Mouse (Mus musculus) liver (tissue): ENCODE data around the gene Klhl26.
A peak's percentile ranks its signal among the peaks of the same experiment; 100 is the strongest.

Experiments
- DNase-seq: peaks from one replicate; pipeline ENCODE4 v3.0.0-alpha.2; 2020; ENCODE audit warnings: mixed read lengths

Gene Klhl26

DNA sequence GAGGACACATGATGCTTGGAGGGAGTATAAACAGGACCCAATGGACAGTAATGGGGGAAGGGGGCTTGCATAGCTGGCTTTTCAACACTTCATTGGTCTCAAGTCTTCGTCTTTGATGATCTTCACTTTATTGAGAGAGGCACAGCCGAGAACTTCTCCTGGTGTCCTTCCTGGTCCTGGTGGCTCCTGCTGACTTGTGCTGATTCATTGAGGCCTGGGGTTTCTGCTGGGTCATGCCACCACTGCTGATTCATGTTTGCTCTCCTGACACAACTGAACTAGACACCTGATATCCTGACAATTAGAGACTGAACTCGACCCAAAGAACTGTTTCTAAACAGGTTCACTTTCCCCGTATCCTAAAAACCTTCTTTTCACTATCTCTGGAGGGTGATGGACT is 33.4 kb downstream of the Klhl26 start:
- peak; percentile 83 for DNase-seq

DNA sequence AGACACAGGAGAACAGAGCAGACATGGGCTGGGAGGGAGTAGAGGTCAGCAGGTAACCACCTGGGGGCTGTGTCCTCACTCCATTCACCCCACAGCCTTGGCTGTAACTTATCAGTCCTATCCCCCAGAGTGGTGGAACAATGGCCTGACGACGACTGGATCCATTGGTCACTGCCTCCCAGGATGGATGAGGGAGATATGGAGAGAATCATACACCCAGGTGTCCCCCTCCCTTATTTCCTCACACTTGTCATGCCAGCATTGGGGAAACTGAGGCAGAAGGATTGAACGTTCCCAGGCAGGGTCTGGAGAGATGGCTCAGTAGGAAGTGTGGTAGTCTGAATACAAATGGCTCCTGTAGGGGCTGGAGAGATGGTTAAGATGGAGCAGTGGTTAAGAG is 35.2 kb downstream of the Klhl26 start:
- no peak for DNase-seq

DNA sequence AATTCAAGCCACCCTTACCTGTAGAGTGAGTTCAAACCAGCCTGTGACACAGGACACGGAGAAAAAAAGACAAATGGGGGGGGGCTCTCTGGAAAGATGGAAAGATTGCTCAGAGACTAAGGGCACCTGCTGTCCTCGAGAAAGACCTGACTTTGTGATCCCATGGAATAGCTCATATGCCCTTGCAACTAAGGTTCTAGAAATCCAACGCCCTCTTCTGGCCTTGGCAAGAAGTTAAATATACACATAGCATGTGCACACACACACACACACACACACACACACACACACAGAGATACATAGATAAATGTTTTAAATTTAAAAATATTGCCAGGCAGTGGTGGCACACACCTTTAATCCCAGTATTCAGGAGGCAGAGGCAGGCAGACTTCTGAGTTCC is 36.5 kb downstream of the Klhl26 start:
- DNase-seq = no peak

DNA sequence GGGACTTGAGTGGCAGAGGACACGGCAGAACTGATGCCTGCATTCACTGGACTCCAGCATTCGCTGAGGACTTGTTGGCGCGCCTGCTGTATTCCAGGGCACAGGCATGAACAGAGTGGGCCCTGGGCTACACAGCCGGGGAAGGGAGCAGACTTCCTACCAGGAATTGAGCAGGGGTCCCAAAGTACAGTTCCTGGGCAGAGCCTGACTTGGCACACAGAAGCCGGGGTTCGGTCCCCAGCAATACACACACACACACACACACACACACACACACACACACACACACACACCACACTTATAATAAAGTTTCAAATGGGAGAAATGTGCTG is 37.0 kb downstream of the Klhl26 start:
- DNase-seq = no peak

DNA sequence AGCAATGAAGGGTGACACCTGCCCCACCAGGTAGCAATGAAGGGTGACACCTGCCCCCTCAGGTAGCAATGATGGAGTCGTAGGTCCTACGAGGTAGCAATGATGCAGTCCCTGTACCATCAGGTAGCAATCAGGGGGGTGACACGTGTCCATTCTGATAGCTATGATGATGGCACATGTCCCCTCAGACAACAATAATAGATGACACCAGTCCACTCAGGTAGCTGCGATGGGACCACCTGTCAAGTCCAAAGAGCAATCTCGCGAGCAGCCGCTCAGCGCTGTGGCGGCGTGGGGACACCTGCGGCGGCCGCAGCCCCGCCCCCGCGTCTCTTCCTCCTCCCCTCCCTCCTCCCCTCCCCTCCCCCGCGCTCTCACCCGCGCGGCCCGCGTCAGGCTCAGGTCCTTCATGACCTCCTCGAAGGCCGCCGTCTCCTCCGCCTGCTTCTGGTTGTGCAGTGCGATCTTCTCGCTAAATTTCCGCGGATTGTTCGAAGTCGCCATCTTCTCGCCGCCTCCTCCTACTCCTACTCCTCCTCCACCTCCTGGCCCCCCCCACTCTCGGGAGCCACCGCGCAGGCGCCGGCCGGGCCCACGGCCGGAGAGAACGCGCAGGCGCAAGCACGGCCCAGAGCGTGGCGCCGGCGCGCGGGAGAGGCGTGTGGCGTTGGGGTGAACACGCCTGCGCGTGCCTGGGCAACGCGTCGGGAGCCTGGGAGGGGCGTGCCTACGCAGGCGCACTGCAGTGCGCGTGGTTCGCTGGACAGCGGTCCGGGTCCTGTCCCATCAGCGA is 37.5 kb downstream of the Klhl26 start, which contains the start of gene Crtc1:
TSS of gene Crtc1 (minus strand) at position 525 of the 793 bp plus-strand sequence.
- DNase-seq = peak; percentile 97

DNA sequence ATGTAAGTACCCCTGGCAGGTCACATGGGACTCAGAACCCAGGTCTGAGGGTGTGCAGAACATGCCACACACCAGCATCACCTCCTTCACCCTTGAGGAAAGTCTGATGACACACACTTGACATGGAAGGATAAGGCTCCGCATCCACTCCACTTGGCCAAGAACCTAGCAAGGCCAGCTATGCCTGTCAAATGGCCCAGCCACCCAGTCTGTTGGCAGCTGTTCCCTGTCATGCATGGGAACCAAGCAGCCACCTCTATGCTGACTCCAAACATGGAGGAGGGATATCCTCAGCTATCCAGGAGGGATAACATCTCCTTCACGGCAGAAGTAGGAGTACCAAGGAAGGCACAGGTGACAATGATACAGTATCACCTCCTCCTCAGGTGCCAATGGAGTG is 38.3 kb downstream of the Klhl26 start:
- no peak for DNase-seq

DNA sequence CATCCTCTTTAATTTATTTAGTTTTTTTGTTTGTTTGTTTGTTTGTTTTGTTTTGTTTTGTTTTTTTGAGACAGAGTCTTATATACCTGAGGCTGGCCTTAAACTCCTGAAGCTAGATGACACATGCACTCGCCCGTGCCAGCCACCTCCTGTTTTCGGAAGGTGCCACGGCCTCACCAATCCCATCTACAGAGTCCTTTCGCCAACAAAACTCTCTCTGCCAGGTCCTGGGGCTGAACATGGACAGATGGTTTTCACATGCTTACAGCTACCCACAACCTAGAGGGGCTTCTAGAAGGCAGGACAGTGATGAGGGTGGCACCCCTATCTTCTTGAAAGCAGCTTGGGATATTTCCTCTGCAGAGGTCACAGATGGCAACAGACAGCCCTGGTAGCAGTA is 41.6 kb downstream of the Klhl26 start:
- no peak for DNase-seq

DNA sequence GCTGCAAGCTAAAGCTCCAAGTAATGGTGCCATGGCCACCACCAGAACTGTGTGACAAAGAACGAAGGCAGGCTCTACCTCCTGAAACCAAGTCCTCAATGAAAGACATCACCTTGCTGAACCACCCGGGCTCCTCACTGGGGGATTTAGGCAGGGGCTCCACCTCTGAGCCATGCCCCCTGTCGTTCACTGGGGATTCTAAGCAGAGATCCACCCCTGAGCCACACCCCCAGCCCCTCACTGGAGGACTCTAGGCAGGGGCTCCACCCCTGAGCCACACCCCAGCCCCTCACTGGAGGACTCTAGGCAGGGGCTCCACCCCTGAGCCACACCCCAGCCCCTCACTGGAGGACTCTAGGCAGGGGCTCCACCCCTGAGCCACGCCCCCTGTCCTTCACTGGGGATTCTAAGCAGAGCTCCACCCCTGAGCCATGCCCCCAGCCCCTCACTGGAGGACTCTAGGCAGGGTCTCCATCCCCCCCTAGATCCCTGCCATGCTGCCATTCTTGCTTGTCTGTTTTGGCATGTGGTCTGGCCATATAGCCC is 43.7 kb downstream of the Klhl26 start:
- peak; percentile 68 for DNase-seq

DNA sequence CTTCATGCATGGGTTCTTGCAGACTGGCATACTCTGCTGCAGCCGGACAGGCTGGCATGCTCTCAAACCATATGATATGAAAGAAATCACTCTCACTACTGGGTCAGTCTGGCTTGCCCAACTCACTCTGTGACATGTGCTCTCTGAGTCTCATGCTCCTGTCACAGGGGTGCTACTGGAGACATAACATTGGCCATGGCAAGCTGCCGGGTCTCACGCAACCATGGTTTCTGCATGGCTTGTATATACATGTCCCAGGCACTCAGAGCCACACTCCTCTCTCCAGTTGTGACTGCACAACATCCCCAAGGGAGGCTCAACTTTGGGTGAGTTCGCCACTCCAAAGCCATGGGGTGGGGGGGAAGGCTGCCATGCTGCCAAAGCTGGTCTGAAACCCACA is 45.6 kb downstream of the Klhl26 start:
- DNase-seq = no peak

DNA sequence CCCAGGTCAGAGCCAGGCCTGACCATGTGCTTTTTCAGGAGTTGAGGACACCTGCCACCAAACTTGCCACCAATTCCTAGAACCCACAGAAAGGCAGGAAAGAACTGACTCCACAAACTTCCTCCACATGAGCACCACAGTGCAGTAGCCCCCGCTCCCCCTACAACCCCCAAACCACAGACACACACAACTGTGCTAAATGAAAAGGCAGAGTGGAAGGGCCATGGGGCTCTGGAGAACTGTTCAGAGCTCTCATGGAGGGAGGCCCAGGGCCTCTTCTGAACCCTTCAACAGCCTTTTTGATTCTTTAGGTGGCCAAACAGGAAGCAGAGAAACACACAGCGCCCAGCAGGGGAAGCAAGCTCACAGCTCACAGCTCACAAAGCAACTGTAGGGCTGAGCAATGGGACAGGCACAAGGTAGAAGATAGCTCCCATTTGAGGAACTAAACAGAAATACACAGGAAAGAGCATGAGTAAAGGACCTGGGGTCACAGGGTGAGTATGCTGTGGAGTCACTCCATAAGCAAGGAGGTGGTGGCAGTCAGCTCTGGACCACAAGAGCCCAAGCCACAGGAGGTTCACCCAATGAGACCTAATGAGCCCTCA is 50.4 kb downstream of the Klhl26 start:
- DNase-seq = no peak

DNA sequence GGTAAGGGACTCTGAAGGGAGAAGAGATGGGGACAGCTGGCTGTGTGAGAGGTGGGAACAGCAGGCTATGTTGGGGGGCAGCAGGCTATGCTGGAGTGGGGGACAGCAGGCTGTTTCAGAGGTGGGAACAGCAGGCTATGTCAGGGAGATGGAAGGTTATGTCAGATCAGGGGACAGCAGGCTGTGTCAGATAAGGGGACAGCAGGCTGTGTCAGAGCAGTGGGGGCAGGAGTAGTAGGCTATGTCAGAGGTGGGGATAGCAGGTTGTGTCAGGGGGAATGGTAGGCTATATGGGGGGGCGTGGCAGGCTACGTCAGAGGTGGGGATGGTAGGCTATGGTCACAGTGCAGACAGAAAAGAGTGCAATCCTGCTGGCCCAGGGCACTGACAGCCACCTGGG is 54.0 kb downstream of the Klhl26 start:
- peak; percentile 65 for DNase-seq

DNA sequence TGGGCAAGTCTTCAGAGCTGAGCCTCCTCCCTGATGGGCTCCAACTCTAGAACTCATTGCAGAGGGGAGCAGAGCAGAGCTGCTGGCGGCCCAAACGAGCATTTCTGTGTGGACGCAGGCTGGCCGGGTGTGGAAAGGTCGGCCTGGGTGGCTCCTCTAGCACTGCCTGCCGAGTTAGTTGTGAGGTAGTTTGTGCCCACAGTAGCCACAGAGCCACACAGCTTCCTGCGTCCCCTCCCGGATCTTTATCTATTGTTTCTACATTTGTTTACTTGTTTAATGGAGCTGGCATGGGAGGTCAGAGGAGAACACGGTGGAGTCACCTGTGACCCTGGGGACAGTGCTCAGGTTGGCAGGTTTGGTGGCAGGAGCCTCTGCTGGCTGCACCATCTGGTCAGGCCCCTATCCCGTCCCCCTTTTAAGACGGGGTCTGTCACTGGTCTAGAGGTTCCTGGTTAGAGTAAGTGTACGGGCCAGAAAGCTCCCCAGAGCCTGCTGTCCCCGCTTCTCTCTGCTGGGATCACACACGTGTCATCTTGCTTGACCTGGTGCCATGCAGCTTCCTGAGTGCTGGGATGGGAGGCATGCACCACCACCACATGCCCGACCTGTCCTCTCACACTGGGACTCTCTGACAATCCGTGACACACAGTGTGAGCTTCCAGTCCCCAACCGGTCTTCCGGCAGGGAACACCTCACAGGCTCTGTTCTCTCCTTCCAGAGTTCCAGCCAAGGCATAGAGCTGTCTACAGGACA is 55.2 kb downstream of the Klhl26 start:
- no peak for DNase-seq

DNA sequence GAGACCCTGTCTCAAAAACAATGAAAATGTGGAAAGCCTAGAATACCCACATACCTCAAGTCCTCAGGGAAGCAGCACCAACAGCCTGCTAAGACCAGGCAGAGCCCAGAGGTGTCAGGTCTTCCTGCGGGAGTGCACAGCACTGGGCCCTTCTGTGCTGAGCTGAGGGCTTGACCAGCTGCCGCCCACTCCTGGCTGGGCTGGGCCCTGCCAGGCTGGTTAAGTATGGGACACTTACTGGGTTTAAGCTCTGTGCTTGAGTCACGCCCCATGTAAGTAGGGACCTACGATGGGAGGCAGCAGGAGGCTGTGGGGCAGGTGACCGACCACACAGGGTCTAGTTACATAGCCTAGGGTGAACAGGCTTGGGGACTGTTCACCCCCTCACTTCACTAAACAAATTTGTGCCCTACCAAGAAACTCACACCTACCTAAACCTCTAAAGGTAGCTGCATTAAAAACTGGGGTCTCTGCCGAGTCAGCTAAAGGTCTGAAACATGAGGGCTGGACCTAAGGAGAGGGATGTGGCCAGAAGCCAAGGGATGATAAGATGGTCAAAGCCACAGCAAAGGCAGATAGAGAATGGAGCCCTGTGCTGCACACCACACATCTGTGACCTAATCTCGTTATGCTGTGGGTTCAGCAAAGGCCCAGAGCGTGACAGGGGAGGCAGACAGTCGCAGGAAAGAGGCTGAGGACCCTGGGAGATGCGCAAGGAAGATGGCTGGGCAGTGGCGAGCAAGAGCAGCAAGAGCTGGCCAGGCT is 56.7 kb downstream of the Klhl26 start:
- DNase-seq = no peak

DNA sequence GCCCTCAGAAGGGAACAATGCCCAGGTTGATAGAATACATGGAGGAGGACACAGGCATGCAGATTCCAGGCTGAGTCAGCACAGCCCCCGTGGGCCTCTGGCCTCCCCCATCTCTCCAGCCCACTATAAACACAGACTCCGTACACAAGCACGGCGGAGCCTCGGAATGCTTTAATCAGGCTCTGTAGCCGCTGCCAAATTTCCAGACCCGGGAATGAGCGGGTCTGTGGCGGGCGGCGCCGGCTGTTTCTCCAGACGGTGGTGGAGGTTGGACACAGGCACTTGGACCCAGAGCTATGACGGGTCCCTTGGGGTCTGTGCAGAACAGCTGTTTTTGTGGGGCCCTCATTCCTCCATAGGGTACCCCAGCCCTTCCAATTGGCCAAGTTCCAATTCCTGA is 57.8 kb downstream of the Klhl26 start:
- no peak for DNase-seq

DNA sequence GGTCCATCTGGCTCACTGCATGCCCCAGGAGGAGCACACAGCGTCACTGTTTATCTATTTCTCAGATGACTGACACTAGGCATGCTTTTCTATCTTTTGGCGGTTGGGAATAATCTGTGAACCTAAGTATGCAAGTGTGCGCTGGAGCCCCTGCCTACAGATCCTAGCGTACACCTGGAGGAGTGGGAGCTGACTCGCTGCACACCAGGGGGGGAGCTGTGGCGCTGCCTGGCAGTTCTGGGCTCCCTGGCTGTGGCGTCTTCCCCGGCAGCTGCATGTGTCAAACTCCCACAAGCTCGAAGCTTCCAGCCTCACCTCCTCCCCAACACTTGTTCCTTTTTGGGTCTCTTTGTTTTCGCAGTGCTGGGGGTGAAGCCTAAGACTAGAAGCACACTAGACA is 58.9 kb downstream of the Klhl26 start:
- DNase-seq = no peak

DNA sequence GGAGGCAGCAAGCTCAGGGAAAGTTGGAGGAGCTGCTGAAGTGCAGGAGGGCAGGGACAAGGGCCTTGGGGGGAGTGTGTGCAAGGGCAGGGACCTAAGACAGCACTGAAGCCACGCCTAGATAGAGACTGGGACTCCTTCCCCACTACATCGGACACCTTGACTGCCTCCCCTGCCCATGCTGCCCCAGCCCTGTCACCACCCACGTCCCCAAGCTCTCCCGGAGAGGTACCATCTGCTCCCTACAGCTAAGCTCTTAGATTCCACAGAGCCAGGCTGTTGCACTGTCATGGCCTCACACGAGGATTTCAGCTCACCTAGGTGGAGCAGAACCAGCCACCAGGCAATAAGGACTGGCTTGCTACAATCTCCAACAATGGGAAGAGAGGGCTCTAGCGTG is 59.8 kb downstream of the Klhl26 start:
- no peak for DNase-seq

DNA sequence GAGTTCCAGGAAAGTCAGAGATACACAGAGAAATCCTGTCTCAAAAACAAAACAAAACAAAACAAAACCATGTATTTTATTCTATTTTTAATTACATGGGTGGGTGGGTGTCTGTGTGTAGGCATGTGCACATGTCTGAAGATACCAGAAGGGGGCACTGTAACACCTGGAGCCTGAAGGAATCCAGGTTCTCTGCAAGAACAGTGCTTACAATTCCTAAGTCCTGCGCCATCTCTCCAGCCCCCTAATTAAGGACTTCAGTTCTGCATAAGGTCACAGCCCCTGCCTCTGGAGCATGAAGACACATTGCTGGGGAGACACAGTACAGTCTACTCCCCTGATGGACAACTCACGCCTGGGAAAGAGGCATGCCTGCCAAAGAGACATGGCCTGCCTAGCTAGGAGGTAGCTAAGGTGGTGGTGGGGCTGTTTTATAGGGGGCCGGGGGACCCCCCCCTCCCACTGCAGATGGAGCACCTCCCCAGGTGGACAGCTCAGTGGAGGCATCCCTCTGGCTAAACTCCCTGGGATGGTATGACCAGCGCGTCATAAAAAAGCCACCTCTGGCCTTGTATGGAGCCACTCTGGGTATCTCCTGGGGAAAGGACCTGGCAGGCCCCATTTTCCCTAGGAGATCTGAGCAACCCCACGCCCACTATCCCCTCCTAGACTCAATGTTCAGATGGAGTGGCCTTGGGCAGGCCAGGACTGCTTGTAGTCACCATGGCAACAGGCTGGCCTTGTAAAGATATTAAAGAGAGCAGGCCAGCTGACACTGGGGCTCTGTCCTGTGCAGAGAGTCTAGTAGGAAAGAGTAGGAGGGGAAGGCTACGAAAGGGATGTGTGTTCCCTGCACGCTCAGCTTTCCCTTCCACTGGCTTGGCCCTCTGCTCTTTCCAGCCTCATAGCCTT is 61.0 kb downstream of the Klhl26 start:
- DNase-seq = peak; percentile 64

DNA sequence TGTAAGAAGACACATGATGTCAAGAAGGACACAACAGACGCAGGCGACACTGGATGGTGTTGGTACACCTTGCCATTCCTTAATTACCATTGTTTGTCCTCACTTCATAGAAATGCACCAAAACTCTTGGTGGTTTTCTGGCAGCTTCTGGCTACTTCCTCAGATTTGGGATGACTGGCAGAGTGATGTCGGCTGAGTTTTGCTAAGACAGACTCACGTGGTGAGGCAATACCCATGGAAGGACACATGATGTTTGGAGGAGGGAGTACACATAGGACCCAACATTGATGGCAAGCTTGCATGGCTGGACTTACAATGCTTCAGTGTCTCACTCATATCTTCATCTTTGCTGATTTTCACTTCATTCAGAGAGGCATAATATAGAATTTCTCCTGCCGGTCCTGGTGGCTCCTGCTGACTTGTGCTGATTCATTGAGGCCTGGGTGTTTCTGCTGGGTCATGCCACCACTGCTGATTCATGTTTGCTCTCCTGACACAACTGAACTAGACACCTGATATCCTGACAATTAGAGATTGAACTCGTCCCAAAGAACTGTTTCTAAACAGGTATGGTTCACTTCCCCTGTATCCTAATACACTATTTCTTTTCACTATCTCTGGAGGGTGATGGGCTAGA is 62.3 kb downstream of the Klhl26 start:
- DNase-seq = peak; percentile 83

DNA sequence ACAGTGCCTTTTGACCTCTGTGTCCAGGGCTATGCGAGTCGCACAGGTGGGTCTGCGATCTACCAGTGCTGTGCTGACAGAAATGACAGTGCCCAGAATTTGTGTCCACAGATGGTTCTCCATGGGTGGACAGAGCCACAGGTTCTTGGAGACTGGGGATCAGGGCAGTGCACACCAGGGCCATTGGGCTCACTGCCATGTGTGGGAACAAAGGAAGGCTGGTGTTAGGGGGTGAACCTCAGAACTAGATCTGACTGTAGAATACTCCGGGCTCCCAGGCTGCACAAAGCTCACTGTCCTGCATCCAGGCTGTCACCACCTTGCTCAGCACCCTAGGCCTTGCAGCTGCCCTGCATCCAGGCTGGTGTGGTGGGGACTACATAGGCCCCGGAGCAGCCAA is 66.5 kb downstream of the Klhl26 start:
- DNase-seq = no peak

DNA sequence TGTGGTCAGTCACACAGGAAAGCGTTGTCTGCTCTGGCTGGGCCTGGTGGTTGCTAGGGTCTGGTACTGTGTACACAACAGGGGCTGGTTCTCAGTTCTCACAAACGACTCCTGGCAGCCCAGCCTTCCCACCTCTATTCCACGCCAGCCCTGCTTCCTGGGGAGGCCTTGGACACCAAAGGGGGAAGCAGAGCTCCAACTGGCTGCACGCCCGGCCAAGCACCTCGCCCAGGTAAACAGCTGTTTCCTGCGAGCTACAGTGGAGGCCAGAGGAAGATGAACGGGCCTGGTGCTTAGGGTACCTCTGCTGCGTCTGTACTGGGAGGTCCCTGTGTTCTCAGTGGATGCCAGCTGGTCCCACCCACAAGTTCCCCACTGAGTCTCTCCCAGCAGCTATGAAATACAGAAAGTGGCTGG is 67.3 kb downstream of the Klhl26 start:
- no peak for DNase-seq

DNA sequence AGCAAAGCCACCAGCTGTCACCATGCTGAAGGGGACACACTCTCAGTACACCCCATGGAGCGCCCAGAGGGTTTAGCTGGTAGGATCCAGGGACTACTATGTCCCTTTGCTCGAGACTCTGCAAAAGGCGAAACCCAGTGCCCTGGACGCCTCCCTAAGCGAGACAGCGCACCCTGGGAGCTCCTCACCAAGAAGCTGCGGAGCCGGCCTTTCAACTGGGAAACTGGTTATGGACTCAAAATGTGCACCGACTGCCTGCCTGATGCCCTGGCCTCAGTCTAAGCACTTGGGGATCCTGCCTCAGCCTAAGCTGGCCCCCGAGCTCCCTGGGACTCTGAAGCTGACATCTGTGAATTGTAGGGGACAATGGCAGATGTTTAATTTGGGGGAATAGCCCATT is 67.7 kb downstream of the Klhl26 start:
- no peak for DNase-seq
